ENCODE assay signal across 8 mouse cellular contexts in genomic region chr14:72602521-72603193, GRCm38 (mm10).
DNase-seq lines count a peak whose midpoint lies in the region; ATAC-seq lines count a peak whose summit lies in the region.

No protein-coding gene starts in this region.

- peaks cover 52% of the 10 kb centered on the region for H3K4me1 ChIP-seq in megakaryocyte, embryonic 14.5 days

- no peaks in the 10 kb centered on the region for H3K27me3 ChIP-seq in megakaryocyte, embryonic 14.5 days (replicated peaks)

- peak; percentile 90 for DNase-seq in adrenal gland, adult 2 months
- peak; percentile 96 for DNase-seq in embryo, embryonic 11 days
- peak; percentile 84 for DNase-seq in gastrocnemius, postnatal 25 days
- peak; percentile 52 to 91 for DNase-seq in left cerebral cortex, adult 9 months (ENCODE audit: low spot score in 2 of 2)
- peak; percentile 91 to 93 for DNase-seq in right cerebral cortex, adult 2 months (ENCODE audit: low spot score in 2 of 2)
- DNase-seq in urinary bladder, postnatal 10 days (ENCODE audit: low spot score) = peak; percentile 59

- ATAC-seq in inflammation-experienced regulatory T-cells, adult 6 months = peak; percentile 69

- H3K4me3 ChIP-seq in megakaryocyte, embryonic 14.5 days (replicated peaks) = peak overlapping the region; percentile 91

- peaks cover 25% of the 10 kb centered on the region for H3K36me3 ChIP-seq in megakaryocyte, embryonic 14.5 days (replicated peaks; ENCODE audit: low read length)

- H3K9me3 ChIP-seq in megakaryocyte, embryonic 14.5 days = no peaks in the 10 kb centered on the region

Comparison
In these comparisons a context has a peak if more than half of its experiments do, and no peak if none do; other contexts are left out.
1. Peak in every context shown above with its lines: DNase-seq, ATAC-seq and H3K4me3 ChIP-seq.